Mouse (Mus musculus) right cerebral cortex, postnatal 10 days (tissue): ENCODE measurements at regions not wholly inside any gene's neighbourhood (a gene's known extent, or its start where the extent isn't known, plus 50 kb on each side); places are given as distances from the start of the nearest gene placed in this dataset.

ENCODE experiments used
- DNase-seq, 2 experiments: peaks; one replicate each; pipeline ENCODE4 v3.0.0; 2021; ENCODE audit warnings: low spot score in 2 of 2

DNA sequence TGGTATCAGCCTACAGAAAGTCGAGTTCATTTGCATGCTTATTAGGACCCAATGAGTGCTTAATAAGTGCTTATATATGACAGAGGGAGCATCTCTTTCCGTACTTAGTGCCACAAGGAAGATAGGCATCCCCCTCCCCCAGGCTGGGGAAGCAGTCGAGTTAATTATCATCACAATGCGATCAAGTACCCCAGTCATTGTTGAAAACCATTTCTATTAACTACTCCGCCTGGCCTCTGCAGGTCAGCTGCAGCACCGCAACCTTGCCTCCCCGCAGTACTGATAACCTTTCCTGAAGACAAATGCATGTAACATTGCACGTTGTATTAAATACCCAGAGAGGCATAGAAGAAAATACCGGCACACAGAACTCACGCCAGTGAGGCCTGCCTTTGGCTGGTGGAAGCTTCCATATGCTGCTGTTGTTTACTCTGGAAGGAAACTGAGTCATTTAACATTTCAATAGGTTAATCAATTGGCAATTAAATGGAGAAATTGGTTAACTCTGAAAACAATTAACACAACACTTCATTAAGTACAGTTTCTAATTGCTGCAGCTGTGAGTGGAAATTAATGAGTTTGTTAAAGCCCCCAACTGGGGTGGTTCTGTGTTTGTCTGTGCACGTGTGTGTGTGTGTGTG, 80.6 kb upstream of the Otx2 start:
- DNase-seq = no peak

DNA sequence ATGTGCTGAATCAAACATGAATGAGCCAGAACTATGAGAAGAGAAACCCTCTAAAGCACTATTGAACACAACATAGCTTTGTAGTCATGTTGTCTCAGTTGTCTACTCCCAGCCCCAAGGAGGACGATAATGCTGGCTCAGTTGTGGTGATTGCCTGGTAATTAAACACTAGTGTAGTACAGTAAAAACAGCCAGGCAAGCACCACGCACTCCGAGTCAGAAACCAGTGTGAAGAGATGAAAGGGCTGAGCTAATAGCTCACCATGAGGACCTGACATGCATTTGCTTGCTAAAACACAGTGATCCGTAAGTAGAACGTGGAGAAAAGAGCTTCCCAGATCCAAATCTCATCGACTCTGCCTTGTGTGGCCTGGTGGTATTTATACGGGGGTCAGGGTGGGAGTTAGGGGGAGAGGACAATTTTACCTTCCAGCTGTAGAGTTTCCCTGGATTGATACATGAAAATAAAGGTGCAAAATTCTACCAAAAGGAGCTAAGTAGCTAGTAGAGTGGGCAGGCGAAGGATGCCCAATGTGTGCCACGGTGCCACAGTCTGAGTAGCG, 80.0 kb upstream of the Otx2 start:
- no peak for DNase-seq

- DNase-seq = no peak
Observed at GRCm38 (mm10) chr14:48753084-48753483, 79.5 kb upstream of the Otx2 start.

- DNase-seq = no peak
Observed at GRCm38 (mm10) chr14:48752579-48752905, 78.9 kb upstream of the Otx2 start.

GRCm38 (mm10) chr14:48751751-48752578, 78.3 kb upstream of the Otx2 start:
- DNase-seq = no peak

- DNase-seq = no peak
Observed at GRCm38 (mm10) chr14:48750994-48751393, 77.4 kb upstream of the Otx2 start.

DNA sequence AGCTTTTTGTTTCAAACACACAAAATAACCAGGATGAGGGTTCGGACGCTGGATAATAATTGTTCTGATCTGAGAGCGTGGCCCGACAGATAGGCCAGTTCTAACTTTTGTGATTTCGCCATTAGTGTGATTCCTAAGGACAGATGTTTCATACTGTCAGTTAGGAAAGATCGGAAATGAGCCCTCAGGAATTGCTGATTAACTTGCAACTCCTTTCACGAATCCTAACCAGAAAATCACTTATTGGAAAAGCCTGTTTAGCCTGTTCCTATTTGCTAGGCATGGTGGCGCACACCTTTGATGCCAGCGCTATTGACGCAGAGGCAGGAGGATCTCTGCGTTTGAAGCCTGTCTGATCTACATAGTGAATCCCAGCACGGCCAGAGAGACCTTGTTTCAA, 75.4 kb upstream of the Otx2 start:
- DNase-seq = no peak

DNA sequence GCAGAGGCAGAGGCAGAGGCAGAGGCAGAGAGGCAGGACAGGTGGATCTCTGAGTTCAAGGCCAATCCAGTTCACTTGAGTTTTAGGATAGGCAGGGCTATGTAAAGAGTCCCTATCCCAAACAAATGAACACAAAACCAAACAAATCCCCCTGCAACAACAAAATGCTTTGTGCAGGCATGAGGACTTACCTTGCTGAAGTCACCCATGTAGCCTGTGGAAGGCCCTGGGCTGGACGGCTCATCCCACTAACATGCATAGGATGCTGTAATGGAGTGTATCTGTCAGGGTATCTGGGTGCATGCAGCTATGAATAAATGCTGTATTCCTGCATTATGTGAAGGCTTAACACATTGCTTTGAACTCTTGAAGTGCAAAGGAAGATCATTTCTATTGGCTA, 74.3 kb upstream of the Otx2 start:
- no peak for DNase-seq

- no peak for DNase-seq
Observed at GRCm38 (mm10) chr14:48740942-48741602, 67.5 kb upstream of the Otx2 start.

- no peak for DNase-seq
Observed at GRCm38 (mm10) chr14:48739121-48739520, 65.5 kb upstream of the Otx2 start.

DNA sequence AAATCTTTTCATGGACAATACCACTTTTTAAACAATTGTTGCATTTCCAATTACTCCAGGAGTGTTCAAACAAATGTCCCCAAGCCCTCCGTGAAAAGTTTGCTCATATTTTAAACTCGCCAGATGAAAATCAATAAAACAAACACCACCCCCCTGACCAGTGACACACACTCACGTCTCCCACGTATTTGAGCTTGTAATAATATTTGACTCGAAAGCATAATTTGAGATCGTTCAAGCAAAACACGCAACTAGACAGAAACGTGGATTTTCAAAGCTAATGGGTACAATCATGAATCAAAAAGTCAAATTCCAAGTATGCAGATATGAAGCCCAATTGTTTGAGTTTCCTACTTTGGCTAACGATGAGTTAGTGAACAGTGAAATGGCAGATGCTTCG, 65.0 kb upstream of the Otx2 start:
- no peak for DNase-seq

DNA sequence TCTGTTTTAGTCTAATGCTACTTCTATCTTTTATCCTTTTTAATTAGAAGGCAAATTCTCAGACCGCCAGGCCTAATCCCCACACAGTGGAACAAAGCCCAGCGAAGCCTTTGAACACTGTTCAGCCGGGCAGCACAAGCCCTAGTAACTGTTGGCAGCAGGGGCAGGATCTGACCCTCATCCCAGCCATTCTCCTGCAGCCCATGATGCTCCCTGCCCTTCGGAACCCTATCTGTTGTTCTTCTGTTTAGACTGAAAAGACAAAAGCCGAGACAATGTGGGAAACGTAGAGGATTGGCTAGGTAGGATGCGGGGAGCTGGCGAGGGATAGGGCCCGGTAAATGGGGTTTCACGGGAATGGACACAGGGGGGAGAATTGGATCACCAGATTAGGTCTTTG, 64.6 kb upstream of the Otx2 start:
- DNase-seq = peak in 1 of 2 experiments; percentile 21

- DNase-seq = no peak
Observed at GRCm38 (mm10) chr14:48736969-48737860, 63.6 kb upstream of the Otx2 start.

DNA sequence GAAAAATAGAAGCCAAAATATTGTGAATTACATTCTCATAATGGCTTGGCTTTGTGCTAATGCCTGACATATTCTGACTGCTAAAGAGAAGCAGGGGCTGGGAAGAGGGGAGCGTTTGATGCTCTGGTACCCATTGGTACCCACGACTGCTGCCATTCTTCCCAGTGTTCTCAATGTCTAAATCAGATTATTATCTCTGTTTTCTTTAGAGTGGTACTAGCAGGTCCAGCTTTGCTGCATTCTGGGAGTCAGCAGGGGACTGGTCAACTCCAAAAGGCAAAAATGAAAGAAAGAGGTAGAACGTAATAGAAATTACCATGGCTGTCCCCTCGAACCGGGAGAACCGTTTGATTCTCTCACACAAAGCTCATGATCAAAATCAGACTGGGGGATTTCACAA, 62.6 kb upstream of the Otx2 start:
- no peak for DNase-seq

DNA sequence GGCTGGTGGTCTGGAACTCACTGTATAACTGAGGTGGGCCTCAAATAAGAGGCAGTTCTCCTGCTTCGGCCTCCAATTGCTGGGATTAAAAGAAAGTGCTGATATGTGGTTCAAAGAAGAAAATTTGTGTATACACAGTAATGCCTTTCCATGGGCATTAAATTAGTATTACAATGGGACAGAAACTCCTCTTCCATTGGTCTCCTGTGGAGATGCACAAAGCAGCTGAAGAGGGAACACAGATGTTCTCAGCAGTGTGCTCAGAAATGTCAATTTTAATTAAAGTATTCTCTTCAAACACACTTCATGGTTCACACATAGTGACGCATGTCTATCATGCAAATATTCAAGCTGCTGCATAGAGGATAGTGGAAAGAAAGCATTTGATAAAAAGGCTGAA, 56.4 kb upstream of the Otx2 start:
- DNase-seq = no peak
